Mouse (Mus musculus) liver, embryonic 12.5 days (tissue): ENCODE results near the gene Glipr1l3. TPM values are rescaled to one million over a fixed set of nuclear protein-coding genes. Genes with fewer than 3 reads are reported as not detected.
"Not testable (repeated sequence)": the region's sequence is repeated elsewhere in the genome, so short reads cannot be mapped to it uniquely, and the experiment has no call there.

Source experiments
- ATAC-seq: fragments of 200-750 bp; cut with Nextera tagmentation; 2 replicates; pipeline ENCODE4 v1.8.0; 2017; ENCODE audit warnings: moderate number of reproducible peaks, mild to moderate bottlenecking, moderate library complexity
- H3K27ac ChIP-seq: fragments of 300-500 bp; sonication (generic); 2 replicates; pipeline ENCODE4 v1.5.1; 2016; ENCODE audit warnings: mild to moderate bottlenecking
- H3K27me3 ChIP-seq: fragments of 300-500 bp; sonication (generic); replicated peaks from 2 replicates; pipeline ENCODE4 v1.6.1; 2016; ENCODE audit warnings: mild to moderate bottlenecking, moderate library complexity
- H3K36me3 ChIP-seq: fragments of 300-500 bp; sonication (generic); 2 replicates; pipeline ENCODE4 v1.6.1; 2016; ENCODE audit warnings: mild to moderate bottlenecking, moderate library complexity
- H3K4me1 ChIP-seq: fragments of 300-500 bp; sonication (generic); 2 replicates; pipeline ENCODE4 v1.6.1; 2016
- H3K4me2 ChIP-seq: fragments of 300-500 bp; sonication (generic); 2 replicates; pipeline ENCODE4 v1.6.1; 2016; ENCODE audit warnings: mild to moderate bottlenecking, moderate library complexity
- H3K4me3 ChIP-seq: fragments of 300-500 bp; sonication (generic); 2 replicates; pipeline ENCODE4 v1.5.1; 2016; ENCODE audit warnings: mild to moderate bottlenecking, moderate library complexity
- H3K9ac ChIP-seq: fragments of 300-500 bp; sonication (generic); 2 replicates; pipeline ENCODE4 v1.6.1; 2016; ENCODE audit warnings: mild to moderate bottlenecking, moderate library complexity
- H3K9me3 ChIP-seq: fragments of 300-500 bp; sonication (generic); replicated peaks from 2 replicates; pipeline ENCODE4 v1.6.1; 2016; ENCODE audit warnings: mild to moderate bottlenecking, moderate library complexity
- WGBS: fragments of 180-500 bp; shearing (Covaris S2); methylation state at CpG from one replicate; pipeline ENCODE4 v1.1.7; 2016; ENCODE audit not compliant: insufficient replicate concordance; 5-methylcytosine and 5-hydroxymethylcytosine counted together
- polyA plus RNA-seq: library from polyadenylated mRNA; unstranded; fragments of >200 nt; fragmentation: Nextera tagmentation; extraction: Ambion mirVana; gene quantifications from 2 replicates; pipeline ENCODE4 v1.2.1, GENCODE M21; 2016

Gene Glipr1l3
- not detected in 2 replicates for polyA plus RNA-seq

DNA sequence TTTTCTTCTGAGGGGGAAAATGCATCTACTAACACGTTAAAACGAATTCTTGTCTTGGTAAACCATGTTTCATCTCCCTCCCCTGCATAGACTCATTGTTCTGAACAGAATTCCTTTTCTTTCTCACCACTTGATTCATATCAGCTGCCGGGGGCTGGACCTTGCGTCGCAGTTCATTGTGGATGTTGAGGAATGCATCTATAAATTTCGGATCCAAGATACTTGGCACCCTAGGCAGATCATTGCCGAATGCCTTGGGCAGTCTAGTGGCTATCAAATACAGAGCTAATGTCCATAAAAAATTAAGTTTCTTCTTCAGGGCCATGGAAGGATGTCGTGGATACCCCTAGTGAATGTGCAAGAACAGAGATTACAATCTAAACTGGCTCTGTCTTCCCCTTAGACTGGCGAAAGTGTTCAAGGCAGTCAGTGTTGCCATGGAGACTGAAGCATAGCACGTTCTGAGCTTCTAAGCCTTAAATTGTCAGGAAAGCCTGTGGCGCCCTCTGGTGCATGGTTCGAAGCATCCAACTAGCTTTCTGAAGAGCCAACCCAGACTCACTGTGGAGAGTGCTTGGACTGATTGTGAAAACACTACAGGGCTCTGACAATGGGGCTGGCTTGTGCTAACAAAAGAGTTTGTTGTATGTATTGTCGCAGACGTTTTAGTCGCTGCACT, at the start of gene Glipr1l3:
Glipr1l3 (minus strand) TSS at position 446 of the 679 bp plus-strand sequence.
- not testable (repeated sequence) for H3K9ac ChIP-seq, H3K27ac ChIP-seq, H3K9me3 ChIP-seq, H3K36me3 ChIP-seq, H3K27me3 ChIP-seq, H3K4me3 ChIP-seq, H3K4me2 ChIP-seq, H3K4me1 ChIP-seq
- ATAC-seq = peak; percentile 65
- 23% methylated on average over 15 of the region's 15 CpGs for WGBS

DNA sequence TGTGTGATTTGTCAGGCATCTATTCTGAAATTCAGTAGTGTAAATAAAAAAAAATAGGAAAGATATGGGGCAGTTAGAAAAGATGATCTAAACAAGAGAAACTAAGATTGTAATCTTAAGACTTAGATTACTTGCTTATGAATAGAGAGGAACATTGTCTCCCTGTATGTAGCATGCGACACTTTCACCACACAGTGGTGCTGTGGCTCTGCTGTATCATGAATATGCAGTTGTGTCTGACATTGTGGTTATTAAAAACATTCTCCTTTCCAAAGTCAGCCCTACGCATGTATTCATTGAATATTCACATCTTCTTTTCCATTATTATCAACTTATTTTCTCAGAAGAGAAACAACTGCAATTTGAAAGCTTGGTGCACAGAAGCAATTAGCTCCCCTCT, 43.3 kb upstream of the Glipr1l3 start:
- Histone ChIP-seq H3K9ac (no peak overlapping the region), H3K4me1 (no peaks in the 10 kb centered on the region), H3K9me3 (no peaks in the 10 kb centered on the region), H3K4me2 (no peak overlapping the region), H3K36me3 (no peaks in the 10 kb centered on the region), H3K27ac (no peak overlapping the region), H3K4me3 (no peak overlapping the region), H3K27me3 (no peaks in the 10 kb centered on the region)
- no peak for ATAC-seq
- WGBS = 51% methylated on average over 2 of the region's 2 CpGs

DNA sequence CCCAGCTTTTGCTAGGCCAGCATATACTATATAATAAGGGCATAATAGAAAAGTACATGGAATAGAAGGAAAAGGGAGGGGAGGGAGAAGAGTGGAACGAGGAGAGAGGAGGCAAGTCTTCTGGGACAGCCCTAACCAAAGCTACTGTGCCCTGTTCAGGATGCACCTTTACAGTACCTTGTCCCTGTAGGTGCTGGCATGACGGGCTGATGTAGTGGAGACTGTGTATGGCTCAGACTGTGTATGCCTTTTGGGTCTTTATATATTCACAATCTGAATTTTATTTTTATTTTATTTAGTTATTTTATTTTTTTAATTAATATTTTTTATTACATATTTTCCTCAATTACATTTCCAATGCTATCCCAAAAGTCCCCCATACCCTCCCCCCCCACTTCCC, 33.8 kb upstream of the Glipr1l3 start:
- not testable (repeated sequence) for H3K9ac ChIP-seq, H3K27me3 ChIP-seq, ATAC-seq, H3K27ac ChIP-seq, H3K36me3 ChIP-seq, H3K4me1 ChIP-seq, H3K9me3 ChIP-seq, H3K4me2 ChIP-seq, H3K4me3 ChIP-seq
- 67% methylated on average over 2 of the region's 2 CpGs for WGBS

DNA sequence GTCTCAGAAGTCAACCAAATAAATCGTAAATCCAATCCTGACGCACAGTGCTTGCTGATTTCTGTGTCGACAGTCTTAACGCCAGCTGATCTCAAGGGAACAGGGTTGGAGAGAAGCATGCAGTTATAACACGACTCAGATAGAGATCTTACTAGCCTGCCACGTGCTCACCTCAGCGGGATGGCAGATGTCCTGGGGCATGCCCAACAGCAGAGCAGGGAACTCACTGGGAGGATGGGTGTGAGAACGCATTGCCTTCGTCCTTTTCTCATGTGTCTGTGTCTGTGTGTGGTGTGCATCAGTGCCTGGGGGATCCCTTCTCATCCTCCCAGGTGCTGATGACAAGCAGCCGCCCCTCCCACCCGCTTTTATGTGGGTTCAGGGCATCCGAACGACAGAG, 16.9 kb upstream of the Glipr1l3 start:
- 42% methylated on average over 13 of the region's 13 CpGs for WGBS
- not testable (repeated sequence) for H3K9me3 ChIP-seq, H3K4me3 ChIP-seq, H3K27ac ChIP-seq, H3K4me2 ChIP-seq, H3K36me3 ChIP-seq, ATAC-seq, H3K9ac ChIP-seq, H3K27me3 ChIP-seq, H3K4me1 ChIP-seq

DNA sequence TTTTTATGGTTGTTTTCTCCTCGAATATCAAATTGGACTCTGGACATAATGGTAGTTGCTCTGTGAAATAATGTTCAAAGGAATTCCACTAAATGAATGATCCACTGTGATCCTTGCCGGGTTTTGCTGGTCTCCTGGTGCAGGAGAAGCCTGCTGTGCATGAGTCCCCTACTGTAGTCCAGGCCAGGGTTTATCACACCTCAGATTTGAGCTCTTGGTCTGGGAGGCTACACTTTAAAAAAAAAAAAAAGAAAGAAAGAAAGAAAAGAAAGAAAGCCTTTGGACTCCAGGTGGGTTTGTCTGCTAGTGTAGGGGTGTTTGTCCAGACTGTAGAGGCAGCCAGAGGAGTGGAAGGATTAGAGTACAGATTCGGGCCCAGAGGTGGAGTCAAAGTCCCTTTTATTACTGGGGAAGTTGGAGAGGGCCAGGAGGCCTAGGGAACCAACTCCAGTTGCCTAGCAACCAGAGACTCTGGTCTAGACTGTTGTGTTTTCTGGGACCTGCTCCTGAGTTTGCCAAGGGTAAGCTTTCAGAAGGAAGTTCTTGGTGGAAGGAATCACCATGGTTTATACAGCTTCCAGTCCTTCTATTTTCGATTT, 3.1 kb upstream of the Glipr1l3 start, which contains the start of gene Caps2:
Caps2 (plus strand) TSS at position 454 of the 599 bp plus-strand sequence.
- Histone ChIP-seq H3K4me2 (no peak within 1 kb of the TSS), H3K36me3 (no peaks in the 10 kb centered on the region), H3K4me3 (no peak within 1 kb of the TSS), H3K27me3 (no peaks in the 10 kb centered on the region), H3K4me1 (no peaks in the 10 kb centered on the region), H3K9me3 (no peaks in the 10 kb centered on the region), H3K9ac (no peak within 1 kb of the TSS), H3K27ac (no peak within 1 kb of the TSS)
- 25% methylated on average over 4 of the region's 4 CpGs for WGBS
- ATAC-seq = 0 out of 2 replicates have a peak, but pooled peaks have one; percentile 47

DNA sequence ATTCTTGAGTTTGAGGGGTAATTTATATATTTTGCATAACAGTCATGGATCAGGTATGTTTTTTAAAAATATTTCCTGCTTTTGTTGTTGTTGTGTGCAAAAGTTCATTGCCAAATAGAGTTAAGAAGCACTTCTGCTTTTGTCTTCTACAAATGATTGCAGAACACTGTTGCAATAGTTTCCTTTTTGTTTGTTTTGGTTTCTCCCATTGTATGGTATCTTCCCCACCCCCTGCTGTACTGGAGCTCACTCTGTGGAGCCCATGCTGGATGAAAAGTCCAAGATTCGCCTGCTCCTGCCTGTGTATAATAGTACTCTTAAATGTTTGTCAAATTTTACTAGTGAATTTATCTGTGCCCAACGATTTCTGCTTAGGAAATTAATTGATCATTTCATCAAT, 20.3 kb downstream of the Glipr1l3 start:
- WGBS = 30% methylated on average over 2 of the region's 2 CpGs
- Histone ChIP-seq H3K9me3 (no peaks in the 10 kb centered on the region), H3K27ac (no peak overlapping the region), H3K4me2 (no peak overlapping the region), H3K9ac (no peak overlapping the region), H3K36me3 (no peaks in the 10 kb centered on the region), H3K4me3 (no peak overlapping the region), H3K27me3 (no peaks in the 10 kb centered on the region), H3K4me1 (no peaks in the 10 kb centered on the region)
- no peak for ATAC-seq

DNA sequence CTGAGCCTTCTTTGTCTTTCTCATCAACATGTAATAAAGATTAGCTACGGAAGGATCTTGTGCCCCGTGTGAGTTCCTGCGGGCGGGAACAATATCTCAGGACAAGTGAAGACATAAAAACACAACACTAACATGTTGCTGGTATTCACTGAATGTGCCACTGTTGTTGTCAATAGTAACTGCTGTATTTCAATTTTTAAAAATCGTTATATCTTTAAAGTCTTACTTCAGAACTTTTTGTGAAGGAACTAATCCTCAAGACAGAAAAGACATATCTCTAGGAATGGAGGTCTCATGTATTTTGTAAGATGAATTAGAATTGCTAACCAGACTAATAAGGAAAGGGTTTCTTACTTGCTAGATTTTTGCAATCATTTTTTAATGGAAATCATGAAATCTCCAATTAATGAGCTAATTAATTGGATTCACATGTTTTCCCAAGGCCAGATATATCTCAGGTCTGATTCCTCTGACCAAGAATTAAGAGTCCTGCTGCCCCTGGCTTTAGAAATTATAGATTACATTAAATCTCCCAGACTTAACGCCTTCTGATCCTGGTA, 21.2 kb downstream of the Glipr1l3 start:
- H3K27me3 ChIP-seq = no peaks in the 10 kb centered on the region
- no peaks in the 10 kb centered on the region for H3K9me3 ChIP-seq
- H3K4me2 ChIP-seq = peak overlapping the region; percentile 46
- no peaks in the 10 kb centered on the region for H3K4me1 ChIP-seq
- no peak overlapping the region for H3K9ac ChIP-seq
- 39% methylated on average over 6 of the region's 6 CpGs for WGBS
- H3K27ac ChIP-seq = no peak overlapping the region
- H3K4me3 ChIP-seq = peak overlapping the region; percentile 23
- H3K36me3 ChIP-seq = no peaks in the 10 kb centered on the region
- peak; percentile 24; the same call in 1 of the 2 replicates for ATAC-seq

DNA sequence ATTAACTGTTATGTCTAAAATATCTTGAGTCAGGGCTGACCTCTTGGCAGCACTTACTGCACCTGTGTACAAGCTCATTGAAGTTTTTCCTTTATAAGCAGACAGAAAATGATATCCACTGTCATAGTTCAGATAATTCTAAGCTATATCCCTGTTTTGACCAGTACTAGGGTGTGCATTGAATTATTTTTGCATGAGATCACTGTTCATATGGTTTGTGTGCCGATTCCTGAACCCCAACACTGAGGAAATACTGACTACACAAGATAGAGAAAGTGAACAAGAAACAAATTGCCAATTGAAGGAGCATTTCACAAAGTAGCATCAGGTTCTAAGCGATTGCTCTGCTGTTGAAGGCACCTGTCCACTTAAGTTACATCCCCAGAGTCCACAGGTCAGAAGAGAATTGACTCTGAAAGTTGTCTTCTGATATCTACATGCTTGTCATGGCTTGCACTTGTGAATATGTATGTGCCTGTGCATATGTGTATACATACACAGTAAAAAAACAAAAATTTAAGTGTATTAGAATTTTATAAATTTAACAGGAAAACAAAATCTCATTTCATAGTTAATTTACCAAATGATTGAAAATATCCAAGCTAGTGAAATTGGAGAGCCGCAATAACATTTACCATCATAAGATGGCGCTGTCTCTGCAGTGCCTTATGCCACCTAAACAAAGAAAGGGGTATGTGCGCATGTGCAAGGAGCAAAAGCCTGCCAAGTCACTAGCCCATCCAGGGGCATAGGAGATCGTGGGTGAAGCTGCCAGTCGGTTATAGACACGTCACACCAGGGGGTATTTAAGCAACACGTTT, 21.9 kb downstream of the Glipr1l3 start:
- Histone ChIP-seq H3K9me3 (no peaks in the 10 kb centered on the region), H3K9ac (no peak overlapping the region), H3K4me2 (peak overlapping the region; percentile 46), H3K4me3 (peak overlapping the region; percentile 23), H3K27ac (no peak overlapping the region), H3K27me3 (no peaks in the 10 kb centered on the region), H3K36me3 (no peaks in the 10 kb centered on the region), H3K4me1 (no peaks in the 10 kb centered on the region)
- 17% methylated on average over 9 of the region's 9 CpGs for WGBS
- ATAC-seq = peak; percentile 76; the same call in 1 of the 2 replicates

DNA sequence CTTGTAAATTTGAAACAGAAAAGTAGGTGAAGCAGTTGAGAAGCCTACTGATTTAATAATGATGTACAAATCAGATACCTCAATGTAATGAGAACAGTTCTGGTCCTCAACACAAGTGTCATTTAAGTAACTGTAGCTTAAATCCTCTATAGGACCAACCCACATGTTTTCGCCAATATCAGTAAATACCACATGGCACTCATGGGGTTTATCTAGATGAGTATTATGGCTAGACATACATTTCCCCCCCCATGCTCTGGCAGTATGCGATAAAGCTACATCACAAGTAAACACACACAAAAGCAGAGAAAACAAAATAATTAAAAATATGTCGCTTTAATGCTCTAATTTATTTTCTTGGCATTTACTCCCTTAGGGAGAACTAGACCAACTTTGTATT, 27.9 kb downstream of the Glipr1l3 start:
- Histone ChIP-seq H3K4me2 (no peak overlapping the region), H3K4me3 (no peak overlapping the region), H3K9ac (no peak overlapping the region), H3K27me3 (no peaks in the 10 kb centered on the region), H3K4me1 (no peaks in the 10 kb centered on the region), H3K27ac (no peak overlapping the region), H3K36me3 (no peaks in the 10 kb centered on the region), H3K9me3 (no peaks in the 10 kb centered on the region)
- WGBS = 61% methylated on average over 3 of the region's 3 CpGs
- peak; percentile 70 for ATAC-seq

DNA sequence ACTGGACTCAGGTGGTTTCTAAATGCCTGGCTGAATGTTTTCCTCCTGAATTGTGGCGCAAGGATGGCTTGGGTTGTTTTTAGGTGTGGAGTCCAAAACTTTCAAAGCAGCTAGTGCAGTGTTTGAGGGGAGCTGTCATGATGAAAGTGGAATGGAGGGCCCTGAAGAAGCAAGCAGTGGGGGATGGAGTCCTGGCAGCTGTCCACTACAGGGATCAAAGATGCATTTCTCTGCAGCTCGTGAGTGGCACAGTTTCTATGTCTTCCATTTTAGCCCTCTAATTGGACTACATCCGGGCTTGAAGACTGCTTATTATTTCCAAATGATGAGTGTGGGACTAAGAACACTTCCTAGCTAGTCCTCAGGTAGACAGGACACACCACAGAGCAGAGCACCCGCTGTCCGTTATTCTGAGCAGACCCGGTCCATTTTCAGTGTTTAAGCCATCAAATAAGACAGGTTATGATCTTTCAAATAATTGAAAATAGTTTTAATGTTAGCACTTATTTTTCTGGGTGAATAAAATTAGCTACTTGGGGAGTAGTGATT, 32.4 kb downstream of the Glipr1l3 start:
- ATAC-seq, H3K36me3 ChIP-seq, H3K9me3 ChIP-seq, H3K27ac ChIP-seq, H3K4me1 ChIP-seq, H3K4me3 ChIP-seq, H3K9ac ChIP-seq, H3K4me2 ChIP-seq, H3K27me3 ChIP-seq: not testable (repeated sequence)
- 64% methylated on average over 6 of the region's 6 CpGs for WGBS

DNA sequence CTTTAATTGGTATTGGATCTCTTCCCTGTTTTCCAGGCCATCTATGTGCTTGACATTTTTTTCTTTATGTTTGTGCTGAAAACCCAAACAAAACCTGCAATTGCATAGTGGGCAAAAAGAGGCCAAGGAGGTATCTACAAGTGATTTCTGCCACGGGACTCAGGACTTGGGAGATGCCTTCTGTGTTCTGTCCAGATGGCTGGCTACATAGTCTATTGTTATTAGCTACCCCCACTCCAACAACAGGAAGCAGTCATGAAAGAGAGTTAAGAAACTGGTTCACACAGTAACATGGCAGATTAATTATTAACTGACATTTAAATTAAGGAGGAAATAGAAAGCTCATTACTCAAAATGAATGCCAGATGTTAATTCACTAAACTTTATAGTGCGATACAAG, 35.0 kb downstream of the Glipr1l3 start:
- WGBS = 50% methylated on average over 2 of the region's 2 CpGs
- not testable (repeated sequence) for H3K9me3 ChIP-seq, H3K36me3 ChIP-seq, ATAC-seq, H3K4me3 ChIP-seq, H3K9ac ChIP-seq, H3K27me3 ChIP-seq, H3K27ac ChIP-seq, H3K4me1 ChIP-seq, H3K4me2 ChIP-seq

DNA sequence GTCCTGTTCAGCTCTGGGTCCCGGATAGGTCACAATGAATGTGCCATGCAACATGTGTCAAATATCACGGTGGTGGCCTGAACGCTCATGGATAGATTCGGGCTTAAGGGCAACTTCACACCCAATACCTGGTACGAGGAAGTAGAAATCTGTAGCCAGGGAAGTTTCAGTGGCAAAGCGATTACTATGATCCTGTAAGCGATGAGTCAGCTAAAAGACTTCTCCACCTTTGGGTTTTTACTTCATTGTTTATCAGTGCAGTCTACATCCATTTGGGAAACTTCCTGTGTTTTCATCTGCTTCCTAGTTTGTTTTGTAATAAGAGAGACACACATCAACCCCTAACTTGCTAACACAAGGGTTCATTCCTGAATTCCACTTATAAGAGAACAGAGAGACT, 49.7 kb downstream of the Glipr1l3 start:
- no peaks in the 10 kb centered on the region for H3K9me3 ChIP-seq
- no peak overlapping the region for H3K4me2 ChIP-seq
- no peak for ATAC-seq
- H3K4me1 ChIP-seq = no peaks in the 10 kb centered on the region
- no peaks in the 10 kb centered on the region for H3K36me3 ChIP-seq
- WGBS = 72% methylated on average over 7 of the region's 7 CpGs
- no peaks in the 10 kb centered on the region for H3K27me3 ChIP-seq
- H3K4me3 ChIP-seq = no peak overlapping the region
- no peak overlapping the region for H3K27ac ChIP-seq
- H3K9ac ChIP-seq = no peak overlapping the region
